Mouse (Mus musculus): Measurements from ENCODE around the gene Natd1. TPM values are rescaled to one million over a fixed set of nuclear protein-coding genes. Genes with fewer than 3 reads are reported as not detected.
"Not testable (repeated sequence)": the region's sequence is repeated elsewhere in the genome, so short reads cannot be mapped to it uniquely, and the experiment has no call there.

The Natd1 gene
- total RNA-seq, 2 experiments from 2014 or later = 13.3 to 16.8 TPM

DNA sequence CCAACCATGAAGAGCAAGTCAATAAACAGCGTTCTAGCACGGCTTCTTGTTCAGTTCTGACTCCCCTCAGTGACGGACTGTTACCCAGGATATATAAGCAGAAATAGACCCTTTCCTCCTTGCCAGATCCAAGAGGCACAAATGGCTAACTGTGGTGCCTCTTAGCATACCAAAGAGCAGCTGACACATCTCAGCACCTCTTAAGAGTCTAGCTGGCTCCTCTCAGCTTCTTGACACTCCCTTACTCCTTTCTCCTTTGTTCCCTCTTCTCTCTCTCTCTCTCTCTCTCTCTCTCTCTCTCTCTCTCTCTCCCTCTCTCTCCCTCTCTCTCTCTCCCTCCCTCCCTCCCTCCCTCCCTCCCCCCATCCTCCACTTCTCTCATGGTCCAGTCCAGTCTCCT is 23.8 kb downstream of the Natd1 start:
- no peak for DNase-seq (ENCODE audit: low spot score in 2 of 2)

DNA sequence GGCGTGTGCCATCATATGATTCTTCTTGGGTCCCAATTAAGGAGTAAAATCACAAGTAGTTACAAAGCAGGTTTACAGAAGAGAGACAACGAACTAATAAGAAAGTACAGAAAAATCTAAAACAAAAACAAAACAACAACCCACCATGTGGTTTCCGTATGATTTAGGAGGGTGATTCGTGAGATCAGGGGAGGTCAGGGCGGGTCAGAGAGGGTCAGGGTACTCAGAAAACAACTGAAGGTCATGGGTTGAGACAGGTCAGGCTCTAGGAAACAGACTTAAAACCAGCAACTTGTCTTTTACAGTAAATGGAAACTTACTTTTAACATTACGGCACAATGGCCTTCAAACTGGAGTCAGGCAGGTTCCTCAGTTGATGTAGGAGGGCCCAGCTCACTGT is 24.3 kb downstream of the Natd1 start:
- DNase-seq (ENCODE audit: low spot score in 2 of 2) = no peak

DNA sequence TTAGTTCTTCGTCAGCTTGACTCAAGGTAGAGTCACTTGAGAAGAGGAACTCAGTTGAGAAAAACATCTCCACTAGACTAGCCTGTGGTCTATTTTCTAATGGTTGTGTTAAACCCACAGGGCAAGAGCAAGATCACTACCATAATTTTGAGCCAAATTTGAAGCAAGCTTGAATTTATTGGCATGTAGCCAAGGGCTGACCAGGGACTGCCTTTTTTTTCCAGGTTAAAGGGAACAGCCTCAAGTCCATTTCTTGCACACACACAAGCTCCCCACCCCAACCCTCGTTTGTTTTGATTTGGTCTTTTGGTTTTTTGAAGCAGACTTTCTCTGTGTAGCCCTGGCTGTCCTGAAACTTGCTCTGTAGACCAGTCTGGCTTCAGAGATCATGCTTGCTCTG is 24.7 kb downstream of the Natd1 start:
- DNase-seq (ENCODE audit: low spot score in 2 of 2) = no peak

DNA sequence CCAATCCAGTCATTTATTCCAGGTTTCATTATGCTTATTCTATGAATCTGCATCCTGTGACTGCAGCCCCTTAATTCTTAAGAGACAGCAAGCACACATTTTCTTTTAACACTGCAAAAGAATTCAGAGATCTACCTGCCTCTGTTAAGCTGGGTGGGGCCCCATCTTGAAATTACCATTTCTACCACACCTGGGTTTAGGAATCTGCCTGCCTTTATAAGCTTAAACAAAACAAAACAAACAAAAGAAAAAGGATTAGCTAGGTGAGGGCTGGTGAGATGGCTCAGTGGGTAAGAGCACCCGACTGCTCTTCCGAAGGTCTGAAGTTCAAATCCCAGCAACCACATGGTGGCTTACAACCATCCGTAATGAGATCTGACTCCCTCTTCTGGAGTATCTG is 27.6 kb downstream of the Natd1 start:
- DNase-seq (ENCODE audit: low spot score in 2 of 2) = not testable (repeated sequence)

DNA sequence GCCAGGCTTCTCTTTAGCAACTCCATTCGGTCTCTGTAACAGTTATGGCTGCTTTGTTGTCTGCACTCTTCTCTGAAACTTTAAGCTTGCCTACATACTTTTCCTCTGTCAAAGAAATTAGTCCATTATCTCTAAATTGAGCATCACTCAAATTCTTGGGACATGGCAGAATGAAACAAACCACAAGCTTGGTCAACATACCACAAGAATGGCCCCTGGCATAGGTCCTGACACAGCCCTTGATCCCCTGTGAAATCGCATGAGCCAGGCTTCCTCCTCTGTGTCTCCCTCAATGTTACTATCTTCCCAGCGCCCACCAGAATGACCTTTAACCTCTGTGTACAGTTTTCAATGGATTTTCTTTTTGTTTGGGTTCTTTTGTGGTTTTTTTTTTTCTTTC is 32.2 kb downstream of the Natd1 start:
- DNase-seq (ENCODE audit: low spot score in 2 of 2) = no peak

DNA sequence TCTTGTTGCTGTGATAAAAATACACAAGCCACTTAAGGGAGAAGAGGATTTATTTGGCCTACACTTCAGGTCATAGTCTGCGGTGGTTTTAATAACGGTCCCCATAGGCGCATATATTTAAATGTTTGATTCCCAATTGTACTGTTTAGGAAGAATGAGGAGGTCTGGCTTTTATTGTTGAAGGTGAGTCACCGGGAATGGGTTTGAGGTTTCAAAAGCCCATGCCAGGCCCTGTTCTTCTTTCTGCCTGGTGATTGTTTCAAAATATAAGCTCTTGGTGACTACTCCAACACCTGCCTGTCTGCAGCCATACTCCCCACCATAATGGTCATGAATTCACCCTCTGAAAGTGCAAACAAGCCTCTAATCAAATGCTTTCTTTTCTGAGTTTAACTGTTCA is 34.0 kb downstream of the Natd1 start:
- no peak for DNase-seq (ENCODE audit: low spot score in 2 of 2)

DNA sequence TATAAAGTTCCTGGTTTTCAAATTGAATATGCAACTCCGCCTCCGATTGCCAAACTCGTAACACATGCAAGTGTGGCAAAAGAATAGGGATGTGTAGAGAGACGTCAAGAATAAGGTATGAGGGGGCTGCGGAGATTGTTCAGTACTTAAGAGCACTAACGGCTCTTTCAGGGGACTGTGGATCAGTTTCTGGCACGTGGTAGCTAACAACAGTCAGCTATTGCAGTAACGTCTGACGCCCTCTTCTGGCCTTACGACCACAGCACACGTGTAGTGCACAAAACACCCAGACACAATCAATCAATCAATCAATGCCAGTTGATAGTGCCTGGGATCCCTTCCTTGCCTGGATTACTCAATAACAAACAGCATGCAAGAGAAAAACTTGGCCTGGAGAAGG is 35.1 kb downstream of the Natd1 start:
- peak; percentile 65 to 68 for DNase-seq (ENCODE audit: low spot score in 2 of 2)

DNA sequence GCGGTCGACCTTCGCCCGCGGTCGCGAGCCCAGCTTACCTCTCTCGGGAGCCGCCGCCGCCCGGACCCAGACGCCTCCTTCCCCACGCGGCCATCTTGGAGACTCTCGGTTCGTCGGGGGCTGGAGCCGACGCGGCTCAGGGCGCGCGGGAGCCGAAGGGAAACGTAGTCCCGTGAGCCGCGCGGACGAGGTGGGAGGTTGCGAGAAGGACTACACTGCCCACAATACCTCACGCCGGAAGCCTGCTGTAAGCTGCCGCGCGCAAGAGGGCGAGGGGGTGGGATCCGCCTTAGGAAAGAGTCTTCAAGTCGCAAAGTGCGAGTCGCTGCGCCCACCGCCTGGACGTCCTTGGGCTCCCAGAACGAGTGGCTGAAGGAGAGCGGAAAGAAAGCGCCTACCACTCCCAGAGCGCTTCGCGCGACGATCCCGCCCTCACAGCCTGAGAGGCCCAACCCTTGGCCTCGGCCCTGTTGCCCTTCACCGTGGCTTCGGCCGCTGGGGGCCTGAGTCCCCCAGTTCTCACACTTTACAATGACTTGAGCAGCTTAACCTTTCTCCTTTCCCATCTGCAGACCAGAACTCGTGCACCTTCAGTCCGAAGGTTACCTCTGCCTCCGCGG is 35.8 kb downstream of the Natd1 start, which contains the start of gene Tmem11:
Gene Tmem11 (minus strand): TSS at position 598 of the 620 bp plus-strand sequence.
- peak; percentile 89 to 93 for DNase-seq (ENCODE audit: low spot score in 2 of 2)

DNA sequence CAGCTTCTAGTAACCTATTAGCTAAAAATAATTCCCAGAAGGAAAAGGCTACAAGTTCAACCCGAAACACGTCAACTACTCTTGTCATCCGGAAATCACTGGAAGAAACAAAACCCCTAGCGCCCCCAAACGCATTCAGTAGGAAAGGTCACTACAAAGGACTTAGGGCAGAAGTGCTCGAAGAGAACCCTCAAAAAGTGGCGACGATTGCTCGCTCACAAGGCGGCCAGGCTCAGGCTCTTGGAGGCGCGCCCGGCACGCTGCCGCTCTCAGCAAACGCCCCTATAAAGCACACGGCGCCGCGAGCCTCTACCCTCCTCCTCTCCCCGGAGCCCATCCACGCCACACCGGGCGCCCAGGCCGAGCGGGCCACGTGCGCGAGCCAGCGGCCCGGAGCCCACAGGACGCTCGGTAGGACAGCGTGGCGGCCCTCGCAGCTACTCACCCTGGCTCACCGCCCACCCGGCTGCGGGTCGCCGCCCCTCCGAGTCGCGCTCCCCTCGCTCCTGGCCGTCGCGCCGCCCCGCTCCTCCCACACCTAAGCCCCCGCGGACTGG is 36.4 kb downstream of the Natd1 start:
- DNase-seq (ENCODE audit: low spot score in 2 of 2) = peak in 1 of 2 experiments; percentile 46

DNA sequence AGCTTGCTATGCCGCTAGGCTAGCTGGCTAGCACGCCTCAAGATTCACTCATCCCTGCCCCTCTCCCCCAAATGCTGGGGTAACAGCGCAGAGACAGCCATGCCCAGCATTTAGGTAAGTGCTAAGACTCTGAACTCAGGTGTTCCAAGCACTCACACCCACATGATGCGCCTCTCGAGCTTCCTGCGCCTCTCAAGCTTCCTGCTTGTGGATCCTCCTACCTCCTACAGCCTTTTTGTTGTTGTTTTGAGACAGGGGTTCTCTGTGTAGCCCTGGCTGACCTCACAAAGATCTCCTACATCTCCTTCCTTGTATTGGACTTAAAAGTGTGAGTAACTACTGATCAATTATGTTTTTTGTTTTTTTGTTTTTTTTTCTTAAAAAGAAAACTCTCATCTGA is 41.4 kb downstream of the Natd1 start:
- no peak for DNase-seq (ENCODE audit: low spot score in 2 of 2)

DNA sequence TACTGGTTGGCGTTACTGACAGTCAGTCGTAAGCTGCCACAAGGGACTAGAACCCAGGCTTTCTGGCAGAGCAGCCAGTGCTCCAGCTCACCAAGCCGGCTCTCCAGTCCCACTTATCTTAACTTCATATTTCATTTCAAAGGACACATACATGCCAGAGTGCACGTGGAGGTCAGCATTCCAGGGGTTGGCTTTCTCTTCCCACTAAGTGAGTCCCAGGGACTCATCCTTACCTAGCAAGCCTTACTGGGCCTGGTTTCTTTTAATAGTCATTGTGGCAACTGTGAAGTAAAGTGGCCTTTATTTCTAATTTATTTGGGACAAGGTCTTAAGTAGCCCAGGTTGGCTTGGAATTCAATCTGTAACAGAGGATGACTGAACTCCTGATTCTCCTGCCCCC is 43.1 kb downstream of the Natd1 start:
- no peak for DNase-seq (ENCODE audit: low spot score in 2 of 2)

DNA sequence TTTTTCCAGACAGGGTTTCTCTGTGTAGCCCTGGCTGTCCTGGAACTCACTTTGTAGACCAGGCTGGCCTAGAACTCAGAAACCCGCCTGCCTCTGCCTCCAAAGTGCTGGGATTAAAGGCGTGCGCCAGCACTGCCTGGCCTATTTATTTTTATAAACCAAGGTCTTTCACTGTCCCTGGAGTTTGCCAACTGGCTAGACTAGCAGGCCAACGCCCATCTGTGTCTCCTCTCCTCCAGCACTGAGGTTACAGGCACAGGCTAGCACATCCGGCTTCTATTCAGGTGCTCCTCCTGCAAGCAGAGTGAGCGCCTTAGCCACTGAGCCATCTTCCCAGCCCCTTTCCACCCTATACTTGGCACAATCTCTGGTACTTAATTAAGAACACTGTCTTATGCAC is 45.1 kb downstream of the Natd1 start:
- not testable (repeated sequence) for DNase-seq (ENCODE audit: low spot score in 2 of 2)

DNA sequence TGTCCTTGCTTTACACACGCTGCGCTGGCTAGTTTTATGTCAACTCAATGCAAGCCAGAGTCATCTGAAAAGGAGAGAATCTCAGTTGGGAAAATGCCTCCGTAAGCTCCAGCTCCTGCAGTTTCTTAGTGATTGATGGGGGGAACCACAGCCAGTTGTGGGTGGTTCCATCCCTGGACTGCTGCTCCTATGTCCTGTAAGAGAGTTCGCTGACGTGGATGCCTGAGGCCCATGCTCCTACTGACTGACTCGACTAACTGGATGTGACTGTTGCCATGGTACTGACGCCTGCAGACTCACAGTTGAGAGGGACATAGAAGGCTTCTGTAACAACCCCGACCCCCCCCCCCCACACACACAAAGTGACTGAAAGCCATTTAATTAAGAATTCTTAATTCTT is 46.6 kb downstream of the Natd1 start:
- DNase-seq (ENCODE audit: low spot score in 2 of 2) = no peak

DNA sequence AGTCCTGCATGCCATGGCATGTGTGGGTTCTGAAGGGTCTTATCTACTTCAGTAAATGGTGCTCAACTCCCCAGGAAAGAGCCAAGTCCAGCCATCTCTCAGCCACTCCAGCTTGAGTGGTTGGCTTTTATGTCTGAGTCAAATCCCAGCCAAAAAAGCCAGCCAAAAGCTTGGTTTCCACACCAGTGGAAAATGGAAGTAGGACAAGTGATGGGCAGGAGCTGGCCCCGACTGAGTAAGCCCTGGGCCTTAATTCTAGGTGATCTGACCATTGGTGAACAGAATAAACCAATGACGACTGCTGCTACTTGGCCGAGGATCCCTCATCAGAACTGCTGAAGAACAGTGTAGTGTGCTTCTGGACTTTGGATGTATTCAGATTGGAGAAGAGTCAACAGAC is 47.1 kb downstream of the Natd1 start:
- no peak for DNase-seq (ENCODE audit: low spot score in 2 of 2)

DNA sequence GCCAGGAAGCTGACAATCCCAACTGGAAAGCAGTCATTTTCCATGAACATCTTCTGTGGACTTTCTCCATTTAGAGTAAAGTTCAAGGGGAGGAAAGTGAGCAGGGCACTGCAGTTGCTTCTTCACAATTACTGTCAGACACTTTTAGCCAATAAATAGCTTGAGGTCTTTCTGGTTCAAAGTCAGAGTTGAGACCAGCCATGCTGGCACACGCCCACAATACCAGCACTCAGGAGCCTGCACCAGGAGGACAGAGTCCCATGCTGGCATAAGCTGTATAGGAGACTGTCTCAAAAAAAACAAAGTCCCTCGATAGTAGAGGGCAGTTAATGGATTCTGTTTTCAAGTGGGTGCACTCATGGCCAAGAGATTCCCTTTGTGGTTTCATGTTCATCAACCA is 48.5 kb downstream of the Natd1 start:
- DNase-seq (ENCODE audit: low spot score in 2 of 2) = no peak

DNA sequence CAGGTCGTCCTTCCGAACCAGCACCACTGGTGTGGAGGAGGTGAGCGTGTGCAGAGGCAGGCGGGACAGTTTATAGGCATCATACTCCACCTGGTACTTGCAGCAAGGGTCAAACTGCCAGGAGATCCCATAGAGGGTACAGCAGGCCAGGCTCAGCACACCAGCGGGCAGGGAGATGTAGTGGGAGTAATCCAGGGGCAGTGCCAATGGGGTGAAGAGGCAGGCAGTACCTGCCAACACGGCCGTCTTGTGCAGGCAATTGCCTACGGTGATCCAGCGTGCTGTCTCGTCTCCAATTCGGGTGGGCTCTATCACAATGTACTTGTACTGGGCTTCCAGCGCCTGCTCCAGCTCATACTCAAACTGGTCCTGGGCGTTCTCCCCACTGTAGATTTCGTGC is 49.6 kb downstream of the Natd1 start:
- no peak for DNase-seq (ENCODE audit: low spot score in 2 of 2)

DNA sequence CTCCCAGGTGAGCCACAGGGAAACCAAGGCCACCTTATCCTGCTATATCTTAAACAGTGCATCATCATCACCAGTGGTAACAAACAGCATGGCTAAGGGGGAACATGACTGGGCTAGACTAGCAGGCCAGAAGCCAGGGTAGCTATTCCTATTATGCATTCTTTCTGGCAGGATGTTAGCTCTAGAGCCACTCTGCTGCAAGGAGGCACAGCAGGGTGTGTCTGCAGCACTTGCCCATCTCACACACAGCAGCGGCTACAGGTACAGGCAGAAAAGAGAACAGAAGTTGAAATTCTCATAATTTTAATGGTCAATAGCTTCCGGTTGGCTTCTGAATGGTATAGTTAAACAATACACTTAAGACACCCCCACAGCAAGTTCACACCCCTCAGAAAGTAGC is 50.4 kb downstream of the Natd1 start:
- DNase-seq (ENCODE audit: low spot score in 2 of 2) = no peak

DNA sequence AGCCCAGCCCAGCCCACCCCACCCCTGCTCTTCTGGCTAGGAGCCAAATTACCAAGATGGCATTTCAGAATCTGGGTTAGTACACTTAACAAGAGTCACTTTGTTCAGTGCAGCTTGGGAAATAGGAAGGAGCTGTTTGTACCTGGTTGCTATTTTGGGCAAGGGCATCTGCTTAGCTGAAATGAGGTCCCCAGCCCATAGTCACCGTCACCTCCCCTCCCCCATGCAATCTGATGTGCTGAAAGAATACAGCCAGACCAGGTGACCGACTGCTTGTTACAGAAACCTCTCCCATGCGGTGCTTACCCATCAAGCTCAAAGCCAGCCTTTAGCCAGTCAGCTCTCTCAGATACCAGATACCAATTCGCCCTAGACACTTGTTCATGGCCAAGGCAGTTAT is 51.4 kb downstream of the Natd1 start:
- DNase-seq (ENCODE audit: low spot score in 2 of 2) = no peak

DNA sequence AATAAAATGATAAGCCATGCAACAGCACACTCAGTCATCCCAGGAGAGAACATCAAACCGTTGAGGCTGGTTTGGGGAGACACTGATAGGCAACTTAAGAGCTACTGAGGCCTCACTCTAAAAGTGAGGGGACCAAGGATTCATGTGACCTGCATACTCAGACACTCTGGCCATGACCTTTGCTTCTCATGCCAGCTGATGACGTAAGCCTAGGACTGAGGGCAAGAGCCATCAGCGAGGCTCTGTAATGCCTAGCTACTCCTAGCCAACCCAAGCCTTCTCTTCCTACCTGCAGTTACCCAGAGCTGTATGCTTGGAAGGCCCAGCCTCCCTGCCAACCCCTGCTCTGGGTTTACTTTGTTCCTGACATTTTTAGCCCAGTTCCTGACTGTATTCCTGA is 52.6 kb downstream of the Natd1 start:
- no peak for DNase-seq (ENCODE audit: low spot score in 2 of 2)

DNA sequence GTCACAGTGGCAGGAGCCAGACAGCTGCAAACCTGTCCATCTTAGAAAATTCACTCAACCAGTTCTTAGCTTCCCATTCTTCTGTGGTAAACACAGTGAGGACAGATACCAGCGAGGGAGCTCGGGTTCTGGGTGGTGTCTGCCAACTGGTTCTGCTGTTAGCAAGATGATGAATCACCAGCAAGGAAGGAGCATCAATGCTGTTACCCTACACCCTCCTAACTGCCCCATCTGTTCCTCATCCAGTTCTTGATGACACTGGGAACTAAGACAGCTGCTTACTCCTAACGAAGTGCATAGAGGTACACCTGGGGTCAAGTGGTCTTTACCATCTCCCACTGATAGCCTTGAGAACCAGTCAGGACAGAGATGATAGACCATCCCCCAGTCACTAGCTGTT is 58.0 kb downstream of the Natd1 start:
- DNase-seq (ENCODE audit: low spot score in 2 of 2) = no peak

All from layer of hippocampus, postnatal 10 days (tissue).